Mouse (Mus musculus): ENCODE data around the gene Gm2001. TPM values are rescaled to one million over a fixed set of nuclear protein-coding genes. Genes with fewer than 3 reads are reported as not detected.

The Gm2001 gene
- polyA plus RNA-seq (2014; fragmentation: Illumina TruSeq; extraction: RNeasy Lipid Tissue Mini Kit (QIAGEN cat#74804); ENCODE audit: low replicate concordance): not detected

DNA sequence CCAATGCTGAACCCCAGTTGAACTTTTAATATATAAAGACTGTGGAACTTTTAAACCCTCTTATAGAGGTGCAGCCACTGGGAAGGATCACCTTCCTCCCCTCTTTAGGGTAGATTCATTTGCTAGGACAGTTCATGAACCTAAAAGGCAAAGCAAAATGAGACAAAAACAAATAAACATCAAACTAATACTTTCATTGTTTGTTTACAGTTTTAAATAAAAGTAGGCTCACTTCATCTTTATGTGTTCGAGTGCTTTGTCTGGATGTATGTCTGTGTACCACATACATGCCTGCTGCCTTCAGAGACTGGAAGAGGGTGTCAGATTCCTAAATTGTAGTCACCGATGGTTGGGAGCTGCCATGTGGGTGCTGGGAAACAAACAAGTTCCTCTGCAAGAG is at the start of gene Gm2001:
TSS of gene Gm2001 (minus strand) at position 101 of the 400 bp plus-strand sequence.

DNA sequence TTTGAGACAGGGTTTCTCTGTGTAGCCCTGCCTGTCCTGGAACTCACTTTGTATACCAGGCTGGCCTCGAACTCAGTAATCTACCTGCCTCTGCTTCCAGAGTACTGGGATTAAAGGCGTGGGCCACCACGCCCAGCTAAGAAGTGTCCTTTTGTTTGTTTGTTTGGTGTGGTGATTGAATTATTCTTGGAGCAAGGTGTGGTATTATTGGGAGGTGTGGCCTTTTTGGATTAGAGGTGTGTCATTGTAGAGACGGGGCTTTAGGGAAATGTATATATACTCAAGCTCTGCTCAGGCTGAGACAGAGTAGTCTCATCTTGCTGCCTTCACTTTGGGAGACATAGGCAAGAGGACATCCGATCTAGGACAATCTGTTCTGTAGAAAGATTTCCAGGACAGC is 31.6 kb upstream of the Gm2001 start, which contains the start of gene Gm2016:
TSS of gene Gm2016 (plus strand) at position 301 of the 400 bp plus-strand sequence.

DNA sequence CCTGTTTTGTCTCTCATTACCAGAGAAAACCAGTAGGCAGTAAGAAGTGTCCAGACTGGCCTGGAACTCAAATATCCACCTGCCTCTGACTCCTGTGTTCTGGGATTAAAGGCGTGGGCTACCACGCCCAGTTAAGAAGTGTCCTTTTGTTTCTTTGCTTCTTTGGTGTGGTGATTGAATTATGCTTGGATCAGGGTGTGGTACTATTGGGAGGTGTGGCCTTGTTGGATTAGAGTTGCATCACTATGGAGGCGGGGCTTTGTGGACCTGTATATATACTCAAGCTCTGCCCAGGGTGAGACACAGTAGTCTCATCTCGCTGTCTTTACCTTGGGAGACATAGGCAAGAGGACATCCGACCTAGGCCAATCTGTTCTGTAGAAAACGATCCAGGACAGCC is 25.9 kb downstream of the Gm2001 start, which contains the start of gene BB287469:
TSS of gene BB287469 (plus strand) at position 301 of the 400 bp plus-strand sequence.

DNA sequence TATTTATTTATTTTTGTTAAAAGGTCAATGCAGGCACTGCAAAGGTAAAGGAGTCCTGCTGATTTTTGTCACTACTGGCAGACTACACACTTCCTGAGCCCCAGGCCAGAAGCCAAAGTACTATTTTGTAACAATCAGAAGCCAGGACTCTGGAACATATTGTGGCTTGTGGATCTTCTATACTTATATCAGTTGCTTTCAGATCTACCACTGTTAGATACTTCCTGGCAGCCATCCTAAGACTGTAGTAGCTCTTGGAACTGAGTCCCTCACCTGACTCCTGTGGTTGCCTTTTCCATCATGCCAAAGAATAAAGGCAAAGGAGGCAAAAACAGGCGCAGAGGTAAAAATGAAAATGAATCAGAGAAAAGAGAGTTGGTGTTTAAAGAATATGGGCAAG is 46.9 kb downstream of the Gm2001 start, which contains the start of gene Gm21936:
TSS of gene Gm21936 (plus strand) at position 301 of the 400 bp plus-strand sequence.

Other genes with a start within 250 kb of the Gm2001 start
- gene Oog1, start 239.7 kb downstream of the Gm2001 start, polyA plus RNA-seq (2014; fragmentation: Illumina TruSeq; extraction: RNeasy Lipid Tissue Mini Kit (QIAGEN cat#74804); ENCODE audit: low replicate concordance): not detected
- not detected for gene Gm4027, start 223.5 kb downstream of the Gm2001 start, polyA plus RNA-seq (2014; fragmentation: Illumina TruSeq; extraction: RNeasy Lipid Tissue Mini Kit (QIAGEN cat#74804); ENCODE audit: low replicate concordance)
- gene Gm16381, start 197.7 kb downstream of the Gm2001 start, polyA plus RNA-seq (2014; fragmentation: Illumina TruSeq; extraction: RNeasy Lipid Tissue Mini Kit (QIAGEN cat#74804); ENCODE audit: low replicate concordance): not detected
- gene Gm21319, start 66.6 kb downstream of the Gm2001 start, polyA plus RNA-seq (2014; fragmentation: Illumina TruSeq; extraction: RNeasy Lipid Tissue Mini Kit (QIAGEN cat#74804); ENCODE audit: low replicate concordance): not detected
- not detected for gene Gm21936, start 46.8 kb downstream of the Gm2001 start, polyA plus RNA-seq (2014; fragmentation: Illumina TruSeq; extraction: RNeasy Lipid Tissue Mini Kit (QIAGEN cat#74804); ENCODE audit: low replicate concordance)
- gene BB287469, start 25.8 kb downstream of the Gm2001 start, polyA plus RNA-seq (2014; fragmentation: Illumina TruSeq; extraction: RNeasy Lipid Tissue Mini Kit (QIAGEN cat#74804); ENCODE audit: low replicate concordance): not detected
- gene Gm2016, start 31.7 kb upstream of the Gm2001 start, polyA plus RNA-seq (2014; fragmentation: Illumina TruSeq; extraction: RNeasy Lipid Tissue Mini Kit (QIAGEN cat#74804); ENCODE audit: low replicate concordance): not detected
- not detected for gene Gm2022, start 53.0 kb upstream of the Gm2001 start, polyA plus RNA-seq (2014; fragmentation: Illumina TruSeq; extraction: RNeasy Lipid Tissue Mini Kit (QIAGEN cat#74804); ENCODE audit: low replicate concordance)
- gene Gm2035, start 77.5 kb upstream of the Gm2001 start, polyA plus RNA-seq (2014; fragmentation: Illumina TruSeq; extraction: RNeasy Lipid Tissue Mini Kit (QIAGEN cat#74804); ENCODE audit: low replicate concordance): not detected
- gene Gm2042, start 111.7 kb upstream of the Gm2001 start, polyA plus RNA-seq (2014; fragmentation: Illumina TruSeq; extraction: RNeasy Lipid Tissue Mini Kit (QIAGEN cat#74804); ENCODE audit: low replicate concordance): not detected
- not detected for gene Gm2075, start 169.5 kb upstream of the Gm2001 start, polyA plus RNA-seq (2014; fragmentation: Illumina TruSeq; extraction: RNeasy Lipid Tissue Mini Kit (QIAGEN cat#74804); ENCODE audit: low replicate concordance)
- gene Gm6803, start 176.4 kb upstream of the Gm2001 start, polyA plus RNA-seq (2014; fragmentation: Illumina TruSeq; extraction: RNeasy Lipid Tissue Mini Kit (QIAGEN cat#74804); ENCODE audit: low replicate concordance): not detected
- gene Gm2056, start 184.7 kb upstream of the Gm2001 start, polyA plus RNA-seq (2014; fragmentation: Illumina TruSeq; extraction: RNeasy Lipid Tissue Mini Kit (QIAGEN cat#74804); ENCODE audit: low replicate concordance): not detected
- gene Gm16368, start 241.4 kb upstream of the Gm2001 start, polyA plus RNA-seq (2014; fragmentation: Illumina TruSeq; extraction: RNeasy Lipid Tissue Mini Kit (QIAGEN cat#74804); ENCODE audit: low replicate concordance): not detected